Mouse (Mus musculus): Measurements from ENCODE around the gene Rbp7.

DNA sequence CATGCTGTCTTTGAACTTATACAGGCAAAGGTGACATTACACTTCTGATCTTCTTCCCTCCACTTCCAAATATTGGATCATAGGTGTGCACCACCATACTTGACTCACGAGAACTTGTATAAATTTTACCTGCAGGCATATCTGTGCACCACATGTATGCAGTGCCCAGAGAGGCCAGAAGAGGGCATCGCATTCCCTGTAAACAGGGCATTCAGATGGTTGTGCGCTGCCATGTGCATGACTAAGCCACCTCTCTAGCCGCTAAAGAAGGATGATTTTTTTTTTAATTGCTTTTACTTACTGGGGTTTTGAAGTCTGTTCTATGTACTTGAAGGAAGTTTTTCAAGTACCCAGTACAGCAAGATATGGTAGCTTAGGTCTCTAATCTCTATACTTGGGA is 1.1 kb downstream of the Rbp7 start:
- no peak for TF ChIP-seq TAL1 (IDR thresholded peaks at IDR 0.05; ENCODE audit: low read length)
- no peak for TF ChIP-seq GATA1 (IDR thresholded peaks at IDR 0.05; ENCODE audit: low read length)
